Mouse (Mus musculus) lung, adult 18-20 months (tissue): ENCODE measurements around the gene Elmo1.

Experiments
- DNase-seq, 2 experiments: peaks; one replicate each; pipeline ENCODE4 v3.0.0; 2022; ENCODE audit warnings: mixed read lengths in 2 of 2

The Elmo1 gene

GRCm38 (mm10) chr13:20473641-20474078, 383.3 kb downstream of the Elmo1 start:
- DNase-seq, result no peak

GRCm38 (mm10) chr13:20474600-20474999, 384.2 kb downstream of the Elmo1 start:
- no peak for DNase-seq

- DNase-seq, result no peak
Measured at GRCm38 (mm10) chr13:20481805-20482204, 391.4 kb downstream of the Elmo1 start.

- DNase-seq, result no peak
Measured at GRCm38 (mm10) chr13:20489110-20489509, 398.7 kb downstream of the Elmo1 start.

- peak in 1 of 2 experiments; percentile 27 for DNase-seq
Measured at GRCm38 (mm10) chr13:20489698-20490417, 399.5 kb downstream of the Elmo1 start.

- DNase-seq, result no peak
Measured at GRCm38 (mm10) chr13:20490860-20491594, 400.6 kb downstream of the Elmo1 start.

- peak in 1 of 2 experiments; percentile 21 for DNase-seq
Measured at GRCm38 (mm10) chr13:20491666-20492065, 401.3 kb downstream of the Elmo1 start.

- DNase-seq, result no peak
Measured at GRCm38 (mm10) chr13:20494047-20494739, 403.8 kb downstream of the Elmo1 start.

- no peak for DNase-seq
Measured at GRCm38 (mm10) chr13:20501923-20502322, 411.5 kb downstream of the Elmo1 start.

GRCm38 (mm10) chr13:20503371-20503770, 413.0 kb downstream of the Elmo1 start:
- DNase-seq, result no peak

- DNase-seq, result no peak
Measured at GRCm38 (mm10) chr13:20507381-20508129, 417.2 kb downstream of the Elmo1 start.

- no peak for DNase-seq
Measured at GRCm38 (mm10) chr13:20511026-20511425, 420.6 kb downstream of the Elmo1 start.

- no peak for DNase-seq
Measured at GRCm38 (mm10) chr13:20512317-20513240, 422.2 kb downstream of the Elmo1 start.

GRCm38 (mm10) chr13:20514721-20515120, 424.3 kb downstream of the Elmo1 start:
- DNase-seq, result no peak

- no peak for DNase-seq
Measured at GRCm38 (mm10) chr13:20516096-20516495, 425.7 kb downstream of the Elmo1 start.

- no peak for DNase-seq
Measured at GRCm38 (mm10) chr13:20517702-20518101, 427.3 kb downstream of the Elmo1 start.

- DNase-seq, result no peak
Measured at GRCm38 (mm10) chr13:20521492-20521891, 431.1 kb downstream of the Elmo1 start.

- DNase-seq, result no peak
Measured at GRCm38 (mm10) chr13:20523671-20524070, 433.3 kb downstream of the Elmo1 start.

GRCm38 (mm10) chr13:20525844-20526243, 435.4 kb downstream of the Elmo1 start:
- DNase-seq, result no peak

GRCm38 (mm10) chr13:20537053-20537452, 446.7 kb downstream of the Elmo1 start:
- DNase-seq, result no peak

GRCm38 (mm10) chr13:20537487-20537886, 447.1 kb downstream of the Elmo1 start:
- DNase-seq, result no peak
